Mouse (Mus musculus) stomach, embryonic 14.5 days (tissue): ENCODE results near the gene Flt3l. TPM values are rescaled to one million over a fixed set of nuclear protein-coding genes. Genes with fewer than 3 reads are reported as not detected.

Source experiments
- ATAC-seq: fragments of 200-750 bp; cut with Nextera tagmentation; 2 replicates; pipeline ENCODE4 v1.8.0; 2017; ENCODE audit warnings: low read depth, moderate TSS enrichment; ENCODE audit not compliant: insufficient number of reproducible peaks, insufficient read depth, low FRiP score
- H3K27ac ChIP-seq: fragments of 300-500 bp; sonication (generic); 2 replicates; pipeline ENCODE4 v1.5.1; 2014; ENCODE audit warnings: mild to moderate bottlenecking, low read length, moderate library complexity, mixed read lengths
- H3K27me3 ChIP-seq: fragments of 300-500 bp; sonication (generic); 2 replicates; pipeline ENCODE4 v1.6.1; 2014; ENCODE audit warnings: low read length, control low read depth, mixed read lengths; ENCODE audit not compliant: control insufficient read depth, insufficient read depth
- H3K36me3 ChIP-seq: fragments of 300-500 bp; sonication (generic); 2 replicates; pipeline ENCODE4 v1.6.1; 2014; ENCODE audit warnings: mild to moderate bottlenecking, control low read depth, low read length, moderate library complexity, mixed read lengths; ENCODE audit not compliant: control insufficient read depth, insufficient read depth
- H3K4me1 ChIP-seq: fragments of 300-500 bp; sonication (generic); 2 replicates; pipeline ENCODE4 v1.6.1; 2014; ENCODE audit warnings: low read length, control low read depth, mixed read lengths; ENCODE audit not compliant: control insufficient read depth, insufficient read depth
- H3K4me2 ChIP-seq: fragments of 300-500 bp; sonication (generic); replicated peaks from 2 replicates; pipeline ENCODE4 v1.6.1; 2014; ENCODE audit warnings: low read depth, low read length, control low read depth
- H3K4me3 ChIP-seq: fragments of 300-500 bp; sonication (generic); 2 replicates; pipeline ENCODE4 v1.5.1; 2014; ENCODE audit warnings: low read depth, low read length, control low read depth
- H3K9ac ChIP-seq: fragments of 300-500 bp; sonication (generic); replicated peaks from 2 replicates; pipeline ENCODE4 v1.6.1; 2014; ENCODE audit warnings: low read depth, mild to moderate bottlenecking, control low read depth, low read length, moderate library complexity, mixed read lengths
- H3K9me3 ChIP-seq: fragments of 300-500 bp; sonication (generic); 2 replicates; pipeline ENCODE4 v1.6.1; 2016; ENCODE audit warnings: low read depth, low read length, control low read depth; ENCODE audit not compliant: control insufficient read depth
- WGBS: fragments of 180-500 bp; shearing (Covaris S2); extraction: QIAGEN DNeasy Blood & Tissue Kit; methylation state at CpG from one replicate; pipeline ENCODE4 v1.1.7; 2014; 5-methylcytosine and 5-hydroxymethylcytosine counted together
- polyA plus RNA-seq: library from polyadenylated mRNA; unstranded; fragments of >200 nt; fragmentation: Nextera tagmentation; extraction: Ambion mirVana; gene quantifications from 2 replicates; pipeline ENCODE4 v1.2.1, GENCODE M21; 2014

Flt3l gene
- polyA plus RNA-seq, 1 experiment from 2014 or later = 2.9 TPM

- Histone ChIP-seq H3K27ac (no peak overlapping the region), H3K4me2 (no peak overlapping the region), H3K4me3 (no peak overlapping the region), H3K27me3 (no peaks in the 10 kb centered on the region), H3K4me1 (peaks cover 20% of the 10 kb centered on the region; the same call in 1 of the 2 replicates), H3K9me3 (no peaks in the 10 kb centered on the region), H3K9ac (no peak overlapping the region), H3K36me3 (peaks cover 26% of the 10 kb centered on the region)
- ATAC-seq = no peak
- 97% methylated on average over 11 of the region's 11 CpGs for WGBS
These were observed 11.0 kb upstream of the Flt3l start for GRCm38 (mm10) chr7:45147267-45147666.

DNA sequence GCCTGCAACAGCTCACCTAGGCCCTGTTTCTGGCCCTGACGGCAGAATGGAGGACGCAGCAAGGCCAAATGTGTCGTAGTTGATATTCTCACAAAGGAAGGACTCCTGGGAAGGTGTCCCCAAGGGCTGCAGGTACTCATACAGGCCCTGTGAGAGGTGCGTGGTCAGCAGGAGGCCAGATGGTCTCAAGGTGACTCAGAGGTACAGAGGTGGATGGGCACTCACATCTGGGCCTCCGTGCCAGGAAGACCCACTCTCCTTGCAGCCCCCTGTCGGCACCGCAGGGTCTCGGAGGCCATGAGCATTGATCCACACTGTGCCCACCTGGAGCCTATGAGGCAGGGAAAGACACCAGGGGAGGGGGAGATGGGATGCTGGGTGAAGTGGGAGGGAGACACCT, 9.2 kb upstream of the Flt3l start:
- Histone ChIP-seq H3K27ac (no peak overlapping the region), H3K27me3 (no peaks in the 10 kb centered on the region), H3K4me1 (peaks cover 2% of the 10 kb centered on the region; the same call in 1 of the 2 replicates), H3K4me3 (no peak overlapping the region), H3K9ac (no peak overlapping the region), H3K4me2 (no peak overlapping the region), H3K9me3 (no peaks in the 10 kb centered on the region), H3K36me3 (peaks cover 27% of the 10 kb centered on the region)
- 94% methylated on average over 8 of the region's 8 CpGs for WGBS
- no peak for ATAC-seq

GRCm38 (mm10) chr7:45144368-45145174, 8.3 kb upstream of the Flt3l start:
- Histone ChIP-seq H3K4me2 (no peak overlapping the region), H3K36me3 (peaks cover 27% of the 10 kb centered on the region), H3K4me3 (no peak overlapping the region), H3K27me3 (no peaks in the 10 kb centered on the region), H3K4me1 (no peaks in the 10 kb centered on the region), H3K9me3 (no peaks in the 10 kb centered on the region), H3K9ac (no peak overlapping the region), H3K27ac (no peak overlapping the region)
- ATAC-seq = no peak
- 87% methylated on average over 13 of the region's 13 CpGs for WGBS

GRCm38 (mm10) chr7:45141914-45142313, 5.7 kb upstream of the Flt3l start:
- Histone ChIP-seq H3K4me1 (no peaks in the 10 kb centered on the region), H3K9me3 (no peaks in the 10 kb centered on the region), H3K36me3 (peaks cover 22% of the 10 kb centered on the region), H3K27ac (no peak overlapping the region), H3K27me3 (no peaks in the 10 kb centered on the region), H3K4me3 (no peak overlapping the region), H3K4me2 (no peak overlapping the region), H3K9ac (no peak overlapping the region)
- ATAC-seq = no peak
- WGBS = 90% methylated on average over 5 of the region's 5 CpGs

GRCm38 (mm10) chr7:45141319-45141718, 5.1 kb upstream of the Flt3l start:
- H3K27ac ChIP-seq = no peak overlapping the region
- no peak overlapping the region for H3K9ac ChIP-seq
- no peak for ATAC-seq
- WGBS = 86% methylated on average over 3 of the region's 3 CpGs
- H3K27me3 ChIP-seq = no peaks in the 10 kb centered on the region
- H3K9me3 ChIP-seq = no peaks in the 10 kb centered on the region
- no peak overlapping the region for H3K4me3 ChIP-seq
- H3K36me3 ChIP-seq = peaks cover 20% of the 10 kb centered on the region
- H3K4me2 ChIP-seq = no peak overlapping the region
- no peaks in the 10 kb centered on the region for H3K4me1 ChIP-seq

- H3K9ac ChIP-seq = no peak overlapping the region
- H3K9me3 ChIP-seq = no peaks in the 10 kb centered on the region
- H3K4me3 ChIP-seq = no peak overlapping the region
- WGBS = 72% methylated on average over 8 of the region's 8 CpGs
- H3K27me3 ChIP-seq = no peaks in the 10 kb centered on the region
- H3K4me1 ChIP-seq = no peaks in the 10 kb centered on the region
- no peak overlapping the region for H3K27ac ChIP-seq
- H3K36me3 ChIP-seq = peaks cover 14% of the 10 kb centered on the region
- no peak overlapping the region for H3K4me2 ChIP-seq
- no peak for ATAC-seq
These were observed 3.9 kb upstream of the Flt3l start for GRCm38 (mm10) chr7:45139904-45140723.

DNA sequence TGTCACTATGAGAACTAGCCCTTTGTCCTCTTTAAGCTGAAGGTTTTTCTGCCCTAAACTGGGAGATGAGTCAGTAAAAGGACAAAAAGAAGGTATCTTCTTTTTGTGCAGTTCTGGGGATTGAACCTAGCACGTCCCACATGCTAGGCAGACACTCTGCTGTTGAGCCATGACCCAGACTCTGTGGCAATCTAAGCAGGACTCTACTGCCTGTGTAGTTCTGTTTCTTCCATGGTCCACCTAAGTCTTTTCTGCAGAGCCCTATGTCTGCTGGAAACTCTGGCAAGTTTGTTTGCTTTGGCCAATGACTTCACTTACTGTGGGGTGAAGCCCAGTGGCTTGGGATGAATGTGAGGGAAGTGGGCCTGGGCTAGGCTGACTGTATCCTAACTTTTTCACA, 2.2 kb upstream of the Flt3l start:
- H3K4me2 ChIP-seq = no peak overlapping the region
- no peaks in the 10 kb centered on the region for H3K9me3 ChIP-seq
- H3K4me1 ChIP-seq = no peaks in the 10 kb centered on the region
- ATAC-seq = no peak
- H3K9ac ChIP-seq = no peak overlapping the region
- H3K36me3 ChIP-seq = peaks cover 3% of the 10 kb centered on the region; the same call in 1 of the 2 replicates
- whole genome bisulfite sequencing = 70% methylated on average over 1 of the region's 1 CpGs
- H3K27me3 ChIP-seq = no peaks in the 10 kb centered on the region
- H3K27ac ChIP-seq = no peak overlapping the region
- no peak overlapping the region for H3K4me3 ChIP-seq

DNA sequence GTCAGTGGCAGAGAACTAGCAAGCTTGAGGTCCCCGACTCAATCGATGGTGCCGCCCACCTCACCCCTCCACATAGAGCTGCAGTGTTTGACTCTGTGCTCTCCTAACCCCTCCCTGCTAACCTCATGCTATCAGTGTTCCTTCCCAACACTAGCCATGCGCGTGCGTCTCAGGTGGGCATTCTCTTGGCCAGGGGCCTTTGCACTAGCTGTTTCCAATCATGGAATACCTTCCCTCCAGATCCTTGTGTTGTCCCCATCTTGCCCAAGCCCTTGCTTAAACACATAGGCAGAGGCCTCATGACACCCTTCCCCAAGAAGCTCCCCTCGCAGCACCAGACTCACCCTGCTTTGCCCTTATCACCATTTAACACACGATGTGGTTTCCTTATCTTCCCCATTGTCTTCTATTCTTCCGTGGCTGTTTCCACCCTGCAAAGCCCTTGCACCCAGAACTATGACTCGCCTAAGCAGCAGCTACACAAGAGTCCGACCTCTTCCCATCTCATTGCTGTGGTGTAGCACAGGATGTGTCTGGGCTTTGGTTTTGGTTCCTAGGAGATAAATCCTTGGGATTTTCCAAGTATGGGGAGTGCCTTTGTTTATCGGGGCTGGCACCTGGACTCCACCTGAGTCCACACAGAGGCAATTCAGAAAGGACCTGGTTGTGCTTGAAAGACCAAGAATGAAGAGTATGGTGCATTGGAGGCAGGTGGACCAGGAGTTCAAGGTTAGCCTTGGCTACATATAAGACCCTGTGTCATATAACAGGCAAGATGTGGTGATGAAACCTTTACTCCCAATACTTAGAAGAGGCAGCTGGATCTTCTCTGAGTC, 1.2 kb upstream of the Flt3l start:
- 67% methylated on average over 12 of the region's 12 CpGs for WGBS
- no peak overlapping the region for H3K4me2 ChIP-seq
- H3K27me3 ChIP-seq = no peaks in the 10 kb centered on the region
- 0 out of 2 replicates have a peak, but pooled peaks cover 3% of the 10 kb centered on the region for H3K36me3 ChIP-seq
- H3K4me3 ChIP-seq = no peak overlapping the region
- no peaks in the 10 kb centered on the region for H3K9me3 ChIP-seq
- ATAC-seq = no peak
- H3K27ac ChIP-seq = no peak overlapping the region
- H3K9ac ChIP-seq = no peak overlapping the region
- no peaks in the 10 kb centered on the region for H3K4me1 ChIP-seq
